Mouse (Mus musculus) heart, postnatal 0 days (tissue): ENCODE results near the gene Epor. TPM values are rescaled to one million over a fixed set of nuclear protein-coding genes. Genes with fewer than 3 reads are reported as not detected.

Experiments
- ATAC-seq: fragments of 200-750 bp; cut with Nextera tagmentation; 2 replicates; pipeline ENCODE4 v1.8.0; 2017; ENCODE audit warnings: low read depth, moderate number of reproducible peaks, moderate library complexity; ENCODE audit not compliant: insufficient read depth
- DNase-seq: peaks from one replicate; pipeline ENCODE4 v3.0.0-alpha.2; 2016; ENCODE audit warnings: low spot score
- H3K27ac ChIP-seq: fragments of 300-500 bp; sonication (generic); 2 replicates; pipeline ENCODE4 v1.5.1; 2014; ENCODE audit warnings: low read depth, mild to moderate bottlenecking
- H3K27me3 ChIP-seq: fragments of 300-500 bp; sonication (generic); 2 replicates; pipeline ENCODE4 v1.6.1; 2014; ENCODE audit warnings: low read length, mixed read lengths; ENCODE audit not compliant: control insufficient read depth, insufficient read depth
- H3K36me3 ChIP-seq: fragments of 300-500 bp; sonication (generic); replicated peaks from 2 replicates; pipeline ENCODE4 v1.6.1; 2014; ENCODE audit warnings: low read length, mixed read lengths; ENCODE audit not compliant: control insufficient read depth, insufficient read depth
- H3K4me1 ChIP-seq: fragments of 300-500 bp; sonication (generic); 2 replicates; pipeline ENCODE4 v1.6.1; 2014; ENCODE audit warnings: antibody characterized with exemption; ENCODE audit not compliant: control insufficient read depth, insufficient read depth
- H3K4me2 ChIP-seq: fragments of 300-500 bp; sonication (generic); 2 replicates; pipeline ENCODE4 v1.6.1; 2014; ENCODE audit warnings: low read depth, mild to moderate bottlenecking, low read length, moderate library complexity
- H3K4me3 ChIP-seq: fragments of 300-500 bp; sonication (generic); 2 replicates; pipeline ENCODE4 v1.5.1; 2014; ENCODE audit warnings: low read depth, low read length
- H3K9ac ChIP-seq: fragments of 300-500 bp; sonication (generic); replicated peaks from 2 replicates; pipeline ENCODE4 v1.6.1; 2014; ENCODE audit warnings: low read depth, low read length, mixed read lengths
- H3K9me3 ChIP-seq: fragments of 300-500 bp; sonication (generic); replicated peaks from 2 replicates; pipeline ENCODE4 v1.6.1; 2016; ENCODE audit warnings: low read length; ENCODE audit not compliant: control insufficient read depth
- CTCF ChIP-seq: IDR thresholded peaks from 2 replicates; pipeline ENCODE4 v1.5.1; 2016; ENCODE audit warnings: antibody characterized with exemption, control low read depth, low read depth
- EP300 ChIP-seq: IDR thresholded peaks from 2 replicates; pipeline ENCODE4 v1.6.1; 2016; ENCODE audit warnings: antibody characterized with exemption, low read depth
- WGBS: fragments of 180-500 bp; shearing (Covaris S2); extraction: QIAGEN DNeasy Blood & Tissue Kit; methylation state at CpG from one replicate; pipeline ENCODE4 v1.1.7; 2014; 5-methylcytosine and 5-hydroxymethylcytosine counted together
- polyA plus RNA-seq: library from polyadenylated mRNA; unstranded; fragments of >200 nt; fragmentation: Nextera tagmentation; extraction: Ambion mirVana; gene quantifications from 2 replicates; pipeline ENCODE4 v1.2.1, GENCODE M21; 2015
- total RNA-seq: library from RNA; depleted of rRNA; stranded (reverse); fragments of >200 nt; gene quantifications from 2 replicates; pipeline ENCODE4 v1.2.3, GENCODE M21; 2014; ENCODE audit warnings: low replicate concordance

The Epor gene
- total and polyA plus RNA-seq, 2 experiments from 2014 or later, result 2.8 to 3.4 TPM

GRCm38 (mm10) chr9:21936692-21937570, 26.4 kb downstream of the Epor start, which contains the start of gene Plppr2:
Gene Plppr2 (plus strand): TSS chr9:21937033.
- H3K4me1 ChIP-seq, result no peaks in the 10 kb centered on the region
- H3K4me3 ChIP-seq, result peak within 1 kb of the TSS; percentile 54
- no peak within 1 kb of the TSS for H3K27ac ChIP-seq
- H3K27me3 ChIP-seq, result no peaks in the 10 kb centered on the region
- peak; percentile 96 for DNase-seq
- 3% methylated on average over 39 of the region's 43 CpGs for WGBS
- ATAC-seq, result peak; percentile 98
- peak within 1 kb of the TSS; percentile 80 for H3K4me2 ChIP-seq
- H3K9ac ChIP-seq, result no peak within 1 kb of the TSS; the same call in 1 of the 2 replicates
- TF ChIP-seq CTCF (no peak), EP300 (no peak)
- no peaks in the 10 kb centered on the region for H3K9me3 ChIP-seq
- no peaks in the 10 kb centered on the region for H3K36me3 ChIP-seq

- no peaks in the 10 kb centered on the region for H3K27me3 ChIP-seq
- no peak overlapping the region for H3K27ac ChIP-seq
- TF ChIP-seq CTCF (no peak), EP300 (no peak)
- 80% methylated on average over 7 of the region's 7 CpGs for WGBS
- no peaks in the 10 kb centered on the region for H3K9me3 ChIP-seq
- no peak overlapping the region for H3K9ac ChIP-seq
- no peaks in the 10 kb centered on the region for H3K4me1 ChIP-seq
- DNase-seq, result no peak
- no peak for ATAC-seq
- H3K4me2 ChIP-seq, result no peak overlapping the region
- no peaks in the 10 kb centered on the region for H3K36me3 ChIP-seq
- no peak overlapping the region for H3K4me3 ChIP-seq
These were observed 27.7 kb downstream of the Epor start for GRCm38 (mm10) chr9:21935466-21936131.

- Histone ChIP-seq H3K36me3 (no peaks in the 10 kb centered on the region), H3K4me3 (no peak overlapping the region), H3K27ac (no peak overlapping the region), H3K4me2 (no peak overlapping the region), H3K9me3 (no peaks in the 10 kb centered on the region), H3K9ac (no peak overlapping the region), H3K4me1 (no peaks in the 10 kb centered on the region), H3K27me3 (no peaks in the 10 kb centered on the region)
- DNase-seq (no peak), ATAC-seq (no peak)
- 84% methylated on average over 12 of the region's 12 CpGs for WGBS
- TF ChIP-seq EP300 (no peak), CTCF (no peak)
These were observed 29.3 kb downstream of the Epor start for GRCm38 (mm10) chr9:21934021-21934420.

- H3K36me3 ChIP-seq, result no peaks in the 10 kb centered on the region
- no peak overlapping the region for H3K4me3 ChIP-seq
- 67% methylated on average over 12 of the region's 12 CpGs for WGBS
- no peak overlapping the region for H3K4me2 ChIP-seq
- no peaks in the 10 kb centered on the region for H3K9me3 ChIP-seq
- TF ChIP-seq CTCF, result no peak
- TF ChIP-seq EP300, result no peak
- no peak for ATAC-seq
- no peaks in the 10 kb centered on the region for H3K4me1 ChIP-seq
- no peak overlapping the region for H3K9ac ChIP-seq
- H3K27ac ChIP-seq, result no peak overlapping the region
- no peaks in the 10 kb centered on the region for H3K27me3 ChIP-seq
- no peak for DNase-seq
These were observed 30.7 kb downstream of the Epor start for GRCm38 (mm10) chr9:21932445-21933137.

- no peak overlapping the region for H3K4me2 ChIP-seq
- ATAC-seq, result no peak
- WGBS, result 59% methylated on average over 2 of the region's 2 CpGs
- no peak for TF ChIP-seq CTCF
- no peak for TF ChIP-seq EP300
- H3K27ac ChIP-seq, result no peak overlapping the region
- H3K9ac ChIP-seq, result no peak overlapping the region
- no peak overlapping the region for H3K4me3 ChIP-seq
- H3K9me3 ChIP-seq, result no peaks in the 10 kb centered on the region
- no peaks in the 10 kb centered on the region for H3K4me1 ChIP-seq
- H3K27me3 ChIP-seq, result no peaks in the 10 kb centered on the region
- H3K36me3 ChIP-seq, result no peaks in the 10 kb centered on the region
- DNase-seq, result no peak
These were observed 31.3 kb downstream of the Epor start for GRCm38 (mm10) chr9:21932006-21932405.
